Mouse (Mus musculus) right cerebral cortex, postnatal 4 days (tissue): ENCODE measurements around the gene Muc4.

Source experiments
- DNase-seq: peaks from one replicate; pipeline ENCODE4 v3.0.0-alpha.2; 2022

Gene Muc4

GRCm38 (mm10) chr16:32735586-32735985 lies at the start of gene Muc4:
TSS of gene Muc4 (plus strand) at chr16:32735886.
- no peak for DNase-seq

- no peak for DNase-seq
These were observed 49.7 kb upstream of the Muc4 start for GRCm38 (mm10) chr16:32685998-32686397.

GRCm38 (mm10) chr16:32687221-32687620 lies 48.5 kb upstream of the Muc4 start:
- no peak for DNase-seq

- no peak for DNase-seq
These were observed 46.9 kb upstream of the Muc4 start for GRCm38 (mm10) chr16:32688770-32689169.

- DNase-seq = peak; percentile 71
These were observed 46.2 kb upstream of the Muc4 start for GRCm38 (mm10) chr16:32689501-32689900.

DNA sequence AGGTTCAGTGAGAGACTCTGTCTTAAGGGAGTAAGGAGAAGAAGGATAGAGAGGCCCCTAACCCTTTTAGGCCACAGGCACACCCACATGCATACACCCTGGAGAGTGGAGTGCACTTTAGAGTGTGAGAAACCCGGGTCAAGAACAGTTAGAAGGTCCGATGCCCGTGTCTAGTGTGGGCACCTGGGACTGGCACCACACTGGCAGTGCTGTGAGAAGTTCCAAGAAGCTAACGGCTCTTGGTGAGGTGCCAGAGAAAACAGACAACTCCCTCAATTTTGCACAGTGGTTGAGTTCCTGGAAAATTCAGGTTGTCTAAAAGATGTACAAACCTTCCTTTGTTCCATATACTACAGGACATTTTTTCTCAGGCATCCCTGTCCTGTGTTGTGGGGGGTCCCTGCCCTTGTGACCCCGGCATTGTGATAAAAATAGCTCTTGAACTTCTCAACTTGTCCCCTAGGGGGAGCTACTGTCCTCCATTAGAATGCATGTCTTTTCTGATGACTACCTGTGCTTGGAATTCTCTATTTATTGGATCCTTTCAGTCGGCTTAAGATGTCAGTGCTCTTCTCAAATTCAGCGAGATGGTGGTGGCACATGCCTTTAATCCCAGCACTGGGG lies 38.7 kb upstream of the Muc4 start:
- DNase-seq = no peak

GRCm38 (mm10) chr16:32697665-32698446 lies 37.8 kb upstream of the Muc4 start:
- DNase-seq = no peak

- DNase-seq = no peak
These were observed 37.1 kb upstream of the Muc4 start for GRCm38 (mm10) chr16:32698550-32698949.

DNA sequence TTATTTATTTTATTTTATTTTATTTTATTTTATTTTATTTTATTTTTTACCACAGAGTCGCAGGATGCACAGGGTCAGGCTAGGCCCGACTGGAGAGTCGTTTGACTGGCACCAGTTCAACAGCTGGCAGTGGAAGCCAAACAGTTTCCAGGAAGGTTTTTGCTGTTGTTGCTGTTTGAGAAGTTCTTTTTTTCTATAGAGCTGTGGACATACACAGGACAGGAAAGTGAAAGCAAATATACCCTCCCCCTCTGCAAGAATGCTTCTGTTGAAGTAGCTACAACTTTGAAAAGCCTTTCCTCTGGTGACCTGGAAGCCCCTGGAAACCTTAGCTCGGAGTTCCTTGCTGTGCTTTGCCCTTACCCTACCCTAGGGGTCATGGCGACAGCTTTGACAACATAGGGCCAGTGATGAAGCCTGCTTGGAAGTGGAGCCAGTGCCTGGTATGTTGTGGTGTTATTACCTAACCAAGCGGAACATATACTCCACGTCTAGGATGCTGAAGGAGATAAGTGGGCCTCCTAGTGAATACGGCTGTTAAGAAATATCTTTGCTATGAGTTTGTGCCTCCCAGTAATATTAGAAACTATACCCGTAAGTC lies 32.3 kb upstream of the Muc4 start:
- no peak for DNase-seq

DNA sequence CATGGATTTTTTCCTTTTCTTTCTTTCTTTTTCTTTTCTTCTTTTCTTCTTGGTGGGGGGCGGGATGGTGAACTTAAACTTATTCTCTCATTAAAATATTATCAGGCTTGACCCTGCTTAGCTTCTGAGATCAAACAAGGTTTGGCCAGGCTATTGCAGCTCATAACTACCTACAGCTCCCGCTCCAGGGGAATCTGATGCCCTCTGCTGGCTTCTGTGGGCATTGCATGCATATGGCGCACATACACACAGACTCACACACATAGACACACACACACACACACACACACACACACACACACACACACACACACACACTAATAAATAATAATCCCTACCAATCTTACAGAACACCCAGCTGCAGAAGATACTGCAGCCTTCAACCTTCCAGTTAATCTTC lies 30.1 kb upstream of the Muc4 start:
- DNase-seq = no peak

DNA sequence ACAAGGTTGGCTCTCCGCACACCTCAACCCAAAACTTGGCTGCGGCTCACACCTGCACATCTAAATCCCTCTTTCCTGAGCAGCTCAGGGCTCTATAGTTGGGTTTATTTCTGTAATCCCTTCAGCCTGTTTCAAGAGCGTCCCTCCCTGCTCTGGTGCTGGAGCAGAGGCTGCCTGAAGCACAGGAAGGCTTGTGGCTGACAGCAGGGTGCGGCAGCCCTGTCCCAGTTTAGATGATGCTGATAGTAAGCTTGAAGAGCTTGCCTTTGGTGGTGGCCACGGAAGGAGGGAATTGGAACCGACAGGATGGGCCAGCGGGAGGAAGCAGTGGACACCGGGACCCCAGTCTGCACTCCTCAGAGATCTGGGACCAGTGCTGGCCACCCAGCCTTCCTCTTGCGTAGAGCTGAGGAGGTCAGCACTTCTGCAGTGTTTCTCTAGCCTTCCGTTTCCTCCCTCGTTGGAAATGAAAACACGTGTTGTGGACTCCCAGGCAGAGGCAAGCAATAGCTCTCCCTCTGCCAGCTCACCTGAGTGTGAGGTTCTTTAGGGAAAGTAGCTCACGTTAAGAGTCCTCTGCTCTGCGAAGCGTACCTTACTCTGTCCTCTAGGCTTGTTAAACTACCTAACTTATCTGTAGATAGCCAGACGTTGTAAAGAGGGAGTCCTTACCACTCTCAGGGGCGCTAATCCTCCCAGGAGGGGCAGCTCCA lies 28.4 kb upstream of the Muc4 start:
- no peak for DNase-seq

- DNase-seq = no peak
These were observed 27.7 kb upstream of the Muc4 start for GRCm38 (mm10) chr16:32707824-32708456.

DNA sequence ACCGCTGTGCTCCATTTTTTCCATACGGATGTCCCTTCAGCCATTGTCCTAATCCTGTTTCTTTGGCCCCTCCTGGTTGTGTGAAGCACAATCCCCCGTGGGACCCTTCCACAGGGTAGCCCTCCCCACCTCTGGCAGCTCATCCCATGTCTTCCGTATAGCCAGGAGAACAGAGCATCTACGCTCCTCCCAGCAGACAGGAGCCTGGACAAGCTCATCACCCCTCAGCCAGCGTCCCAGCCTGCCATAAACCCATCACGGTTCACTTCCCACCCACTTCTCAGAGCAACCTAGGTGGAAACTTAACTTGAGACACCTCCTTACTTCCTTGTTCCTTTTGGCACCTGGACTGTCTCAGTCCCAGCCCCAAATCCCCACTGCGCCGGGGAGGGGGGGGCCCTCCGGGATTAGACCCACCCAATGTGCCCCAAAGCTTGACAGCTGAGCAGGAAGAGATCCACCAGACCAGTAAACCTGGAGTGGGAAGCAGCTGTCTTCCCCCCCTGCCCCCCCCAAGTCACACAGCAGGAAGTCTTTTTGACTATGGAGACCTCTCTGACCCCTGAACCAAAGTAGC lies 27.1 kb upstream of the Muc4 start:
- DNase-seq = no peak

DNA sequence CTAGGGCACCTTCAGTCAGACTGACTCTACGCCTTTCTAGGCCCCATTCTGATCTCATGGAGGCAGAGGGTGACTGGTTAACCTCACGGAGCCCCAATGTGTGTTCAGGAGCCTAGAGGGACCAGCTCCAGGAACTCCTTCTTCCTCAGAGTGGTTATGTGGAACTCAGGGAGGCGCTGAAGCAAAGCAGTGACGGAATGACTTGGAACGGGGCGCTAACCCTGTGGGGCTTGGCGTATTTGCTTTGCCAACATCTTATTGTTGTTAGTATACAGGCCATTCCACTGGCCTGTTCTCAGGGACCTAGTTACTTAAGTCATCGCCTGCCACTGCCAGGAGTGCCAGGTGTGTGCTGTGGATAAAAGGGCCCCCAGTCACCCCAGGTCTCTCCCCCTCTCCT lies 26.6 kb upstream of the Muc4 start:
- no peak for DNase-seq

DNA sequence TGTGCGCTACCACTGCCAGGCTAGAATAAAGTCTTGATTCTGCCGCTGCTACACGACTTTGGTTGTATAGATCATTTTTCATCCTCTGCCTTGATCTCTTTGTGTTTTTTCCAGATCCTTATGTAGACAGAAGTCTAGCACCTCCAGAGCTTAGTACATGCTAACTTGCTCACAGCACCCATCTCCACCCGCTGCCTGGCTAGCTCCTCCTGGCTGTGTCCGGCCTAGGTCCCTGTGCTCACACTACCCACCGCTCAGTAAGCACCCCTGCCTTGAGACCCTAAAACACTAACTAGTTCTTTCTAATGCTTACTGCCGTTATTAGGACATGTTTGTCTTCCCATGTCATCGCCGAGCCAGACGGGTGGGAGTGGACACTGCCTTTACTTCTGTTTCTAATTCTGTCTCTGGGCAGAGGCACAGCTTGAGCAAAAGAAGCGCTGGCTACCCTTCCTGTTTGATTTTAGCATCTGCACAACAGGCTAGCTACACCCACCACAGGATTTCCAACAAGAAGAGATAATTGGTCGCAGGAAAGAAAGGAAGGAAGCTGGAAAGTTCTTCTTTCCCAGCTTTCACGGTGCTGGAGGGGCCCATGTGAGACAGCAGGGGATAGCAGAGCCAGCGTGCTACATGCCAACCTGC lies 25.1 kb upstream of the Muc4 start:
- no peak for DNase-seq

DNA sequence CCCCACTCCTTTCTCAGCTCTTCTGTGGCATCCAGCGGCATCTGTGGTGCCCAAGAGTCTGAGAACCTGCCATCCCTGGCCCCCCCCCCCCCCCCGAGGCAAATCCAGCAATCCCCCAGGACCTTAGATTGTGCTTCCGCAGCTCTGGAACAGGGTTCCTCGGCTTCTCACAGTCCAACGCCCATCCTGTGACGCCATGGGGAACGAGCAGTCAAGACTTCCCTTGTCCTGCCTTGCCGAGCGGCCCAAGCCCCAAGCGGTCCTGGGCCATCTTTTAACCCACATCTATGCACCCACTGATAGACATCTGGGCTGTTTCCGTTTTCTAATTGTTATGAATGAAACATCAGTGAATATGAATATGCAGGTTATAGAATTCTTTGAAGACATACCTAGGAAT lies 23.5 kb upstream of the Muc4 start:
- DNase-seq = no peak

DNA sequence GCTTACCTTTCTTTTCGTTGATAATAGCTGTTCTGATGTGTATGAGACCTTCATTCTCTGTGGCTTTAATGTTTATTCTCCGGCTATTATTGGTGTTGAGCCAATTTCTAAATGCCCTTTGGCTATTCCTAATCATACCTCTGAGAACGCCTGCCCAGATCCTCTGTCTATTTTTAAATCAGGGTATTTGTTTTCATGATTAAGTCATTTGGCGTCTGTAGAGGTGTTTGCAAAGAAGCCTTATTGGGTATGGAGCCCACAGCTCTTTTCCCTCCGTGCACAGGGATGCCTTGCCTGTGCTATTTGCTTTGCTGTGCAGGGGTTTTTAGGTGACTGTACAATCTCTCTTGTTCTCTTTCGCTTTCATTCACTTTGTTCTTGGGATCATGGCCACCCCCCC lies 22.1 kb upstream of the Muc4 start:
- no peak for DNase-seq

DNA sequence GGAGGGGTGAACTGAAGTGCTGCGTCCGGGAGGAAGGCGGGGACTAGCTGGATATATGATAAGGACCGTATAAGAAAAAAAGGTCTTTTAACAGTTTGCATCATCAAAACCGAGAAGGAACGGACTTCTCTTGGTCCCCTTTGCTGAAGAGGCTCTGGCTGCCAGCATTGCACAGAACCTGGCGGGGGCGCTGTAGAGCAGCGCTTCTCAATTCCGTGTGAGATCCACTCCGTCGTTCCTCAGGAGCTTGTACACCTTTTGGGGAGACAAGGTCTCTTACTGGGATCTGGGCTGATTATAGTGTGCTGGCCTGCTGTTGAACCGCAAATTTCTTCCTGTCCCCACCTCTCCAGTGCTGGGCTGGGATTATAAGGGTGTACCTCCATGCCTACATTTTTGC lies 20.3 kb upstream of the Muc4 start:
- DNase-seq = peak; percentile 21

DNA sequence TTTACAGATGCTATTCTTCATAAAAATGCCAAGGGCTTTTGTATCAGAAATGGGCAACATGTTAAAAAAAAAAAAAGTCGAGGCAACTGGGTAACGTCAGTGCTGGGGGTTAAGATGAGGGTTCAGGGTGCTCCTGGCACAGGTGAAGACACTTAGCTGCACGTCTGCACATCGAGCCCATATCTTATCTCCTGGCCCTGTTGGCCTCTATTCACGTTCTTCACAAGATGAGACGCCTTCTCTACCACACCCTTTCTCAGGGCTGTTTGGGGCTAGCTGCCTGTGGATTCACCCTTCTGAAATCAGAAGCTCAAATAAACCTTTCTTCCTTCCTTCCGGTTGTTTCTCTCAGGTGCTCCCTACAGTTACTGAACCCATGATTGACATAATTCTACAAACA lies 12.5 kb upstream of the Muc4 start:
- DNase-seq = no peak

- DNase-seq = no peak
These were observed 11.9 kb upstream of the Muc4 start for GRCm38 (mm10) chr16:32723767-32724166.

DNA sequence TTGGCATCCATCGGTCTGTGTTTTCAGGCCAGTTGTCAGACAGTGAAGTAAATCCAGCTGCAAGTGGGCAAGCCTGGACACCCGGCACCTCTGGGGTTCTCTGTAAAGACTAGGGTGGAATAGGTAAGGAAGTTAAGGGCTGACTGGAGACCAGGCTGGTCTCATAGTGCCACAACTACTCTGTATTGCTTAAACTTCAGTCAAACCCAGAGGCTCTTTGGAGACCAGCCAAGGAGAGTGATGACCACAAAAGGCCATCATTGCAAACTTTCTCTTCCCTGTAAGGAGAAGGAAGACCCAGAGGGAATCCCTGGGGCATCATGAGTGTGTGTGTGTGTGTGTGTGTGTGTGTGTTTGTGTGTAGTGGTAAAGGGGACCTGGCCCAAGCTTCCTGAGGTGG lies 11.4 kb upstream of the Muc4 start:
- no peak for DNase-seq

- no peak for DNase-seq
These were observed 9.2 kb upstream of the Muc4 start for GRCm38 (mm10) chr16:32726501-32726900.
